1 mouse cellular context compared by ENCODE assay signal in genomic region chr7:45435038-45435437, GRCm38 (mm10).
TF ChIP-seq lines count a peak whose summit lies in the region.

No protein-coding gene starts in this region.

TF ChIP-seq in CH12.LX, 34 proteins besides CTCF, POLR2A, EP300 and RAD21 (continued from another document):
- no peak for TF ChIP-seq KAT2A (IDR thresholded peaks at IDR 0.05; ENCODE audit: insufficient replicate concordance, low read length)
TF ChIP-seq in CH12.LX: peak in this region for 0.
